Mouse (Mus musculus): Measurements from ENCODE around the gene Dido1.

Dido1 gene

DNA sequence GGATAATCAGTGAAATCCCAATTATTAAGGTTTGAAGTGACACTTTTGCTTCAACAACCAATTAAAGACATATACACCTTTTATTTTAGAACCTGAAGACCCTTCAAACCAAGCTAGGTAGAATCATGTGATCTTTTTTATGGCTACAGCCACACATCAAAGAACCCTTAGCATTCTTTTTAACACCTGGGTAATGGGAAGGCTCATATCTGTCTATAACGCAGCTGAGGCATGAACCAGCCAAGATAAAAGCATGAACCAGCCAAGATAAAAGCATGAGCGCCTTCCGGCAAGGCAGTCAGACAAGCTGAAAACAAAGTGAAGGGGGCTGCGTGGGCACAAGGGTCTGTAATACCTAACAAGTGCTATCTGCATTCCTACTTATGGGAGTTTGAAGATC is 25.8 kb downstream of the Dido1 start:
- no peak for DNase-seq (ENCODE audit: low spot score)

DNA sequence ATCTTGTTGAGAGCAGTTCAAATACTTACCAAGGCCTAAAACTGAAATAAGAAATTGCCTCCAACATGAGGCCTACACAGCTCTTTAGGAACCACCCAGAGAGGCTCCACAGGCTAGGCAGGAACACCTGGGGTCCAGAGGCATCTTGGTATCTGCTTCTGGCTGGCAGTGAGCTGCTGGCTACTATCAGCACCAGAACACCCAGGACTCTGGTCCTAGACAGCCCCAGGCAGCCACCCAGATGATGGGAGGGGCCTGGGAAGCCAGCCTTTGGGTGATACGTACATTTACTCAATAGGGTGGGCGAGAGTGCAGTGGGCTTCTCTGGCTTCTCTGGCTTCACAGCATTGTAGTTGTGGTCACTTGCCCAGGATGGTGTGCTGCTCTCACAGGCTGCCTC is 26.3 kb downstream of the Dido1 start:
- no peak for DNase-seq (ENCODE audit: low spot score)

DNA sequence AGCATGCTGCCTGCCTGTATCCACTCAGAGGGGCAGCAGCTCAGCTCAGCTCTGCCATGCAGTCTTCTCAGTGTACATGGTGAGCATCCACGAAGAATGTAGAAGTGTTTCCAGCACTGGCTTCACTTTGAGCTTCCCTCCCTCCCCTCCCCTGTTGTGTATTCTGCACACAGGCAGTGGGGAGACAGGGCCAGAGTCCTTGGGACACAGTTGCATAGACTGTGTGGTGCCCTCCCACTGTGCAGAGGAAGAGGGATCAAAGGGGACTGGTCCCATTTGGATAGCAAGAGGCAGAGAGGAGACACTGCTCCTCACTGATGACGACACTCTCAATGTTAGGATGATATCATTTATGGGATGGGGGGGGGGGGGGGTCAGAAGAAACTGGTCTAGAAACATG is 28.6 kb downstream of the Dido1 start:
- DNase-seq (ENCODE audit: low spot score): no peak

DNA sequence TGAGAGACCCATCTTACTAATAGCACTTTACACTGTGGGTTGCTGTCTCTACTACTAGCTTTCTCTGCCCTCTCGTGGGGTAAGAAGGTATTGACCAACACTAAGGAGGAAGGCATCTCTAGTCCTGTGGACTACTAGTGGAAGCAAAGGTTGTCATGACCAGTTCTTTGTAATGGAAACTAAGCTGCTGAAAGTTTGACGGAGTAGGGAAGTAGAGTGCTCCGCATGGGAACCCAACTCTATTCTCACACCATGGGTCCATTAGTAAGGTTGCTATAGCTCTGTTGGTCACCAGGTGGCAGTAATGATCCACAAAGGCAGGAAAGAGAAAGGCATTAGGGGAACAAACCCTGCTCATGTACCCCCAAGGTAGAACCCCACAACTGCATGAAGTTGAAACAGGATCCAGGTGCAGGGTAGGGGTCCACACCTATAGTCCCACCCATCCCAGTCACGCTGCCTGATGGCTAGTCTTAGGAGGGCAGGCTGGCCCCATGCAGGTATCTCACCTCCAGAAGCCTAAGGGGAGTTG is 31.1 kb downstream of the Dido1 start:
- no peak for DNase-seq (ENCODE audit: low spot score)

DNA sequence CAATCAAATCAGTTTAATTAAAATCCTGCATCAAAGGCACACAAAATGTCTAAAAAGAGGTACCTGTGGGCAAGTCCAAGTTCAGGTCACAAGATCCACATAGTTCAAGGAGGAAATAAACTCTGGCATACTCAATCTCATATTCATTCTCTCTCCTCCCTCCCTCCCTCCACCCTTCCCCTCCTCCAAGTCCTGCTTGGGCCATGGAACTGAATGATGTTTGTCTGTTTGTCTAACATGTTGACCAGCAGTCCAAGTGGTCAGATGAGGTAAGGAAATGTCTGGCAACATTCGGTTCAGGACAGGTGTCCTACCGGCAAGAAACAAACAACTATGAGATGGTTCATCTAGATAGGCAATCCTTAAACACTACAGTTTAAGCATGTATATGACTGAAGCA is 33.1 kb downstream of the Dido1 start:
- no peak for DNase-seq (ENCODE audit: low spot score)

DNA sequence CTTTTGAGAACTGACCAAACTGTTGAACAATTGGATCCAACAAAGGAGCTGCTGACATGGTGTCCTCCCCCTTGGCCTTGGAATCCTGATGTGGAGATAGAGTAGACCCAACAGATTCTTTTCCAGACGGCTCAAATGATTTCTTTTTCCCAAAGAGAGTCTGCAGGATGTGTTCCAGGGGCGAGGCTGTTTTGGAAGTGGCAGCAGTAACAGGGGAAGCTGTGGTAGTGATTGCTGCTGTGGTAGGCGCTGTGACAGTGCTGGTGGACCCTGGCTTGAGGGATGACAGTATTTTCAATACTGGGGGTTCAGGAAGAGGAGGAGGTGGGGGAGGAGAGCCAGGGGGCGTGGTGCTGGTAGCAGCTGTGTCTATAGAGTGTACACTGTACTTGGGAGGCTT is 47.8 kb downstream of the Dido1 start:
- no peak for DNase-seq (ENCODE audit: low spot score)

DNA sequence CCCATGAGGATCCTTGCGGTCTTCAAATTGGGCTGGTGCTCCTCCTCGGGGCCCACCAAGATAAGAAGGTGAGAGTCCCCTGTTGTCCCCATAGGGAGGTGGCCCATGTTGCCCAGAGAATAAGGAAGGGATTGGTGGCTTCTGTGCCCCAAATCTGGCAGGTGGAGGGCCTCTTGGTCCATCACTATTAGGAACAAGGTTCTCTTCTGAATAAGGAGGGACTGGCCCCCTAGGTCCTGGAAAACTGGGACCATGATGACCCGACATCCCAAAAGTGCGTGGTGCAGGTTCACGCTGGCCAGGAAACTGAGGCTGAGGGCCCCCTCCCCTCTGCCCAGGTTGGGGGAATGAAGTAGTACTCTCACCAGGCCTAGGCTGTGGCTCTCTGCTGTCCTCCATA is 49.3 kb downstream of the Dido1 start:
- no peak for DNase-seq (ENCODE audit: low spot score)

DNA sequence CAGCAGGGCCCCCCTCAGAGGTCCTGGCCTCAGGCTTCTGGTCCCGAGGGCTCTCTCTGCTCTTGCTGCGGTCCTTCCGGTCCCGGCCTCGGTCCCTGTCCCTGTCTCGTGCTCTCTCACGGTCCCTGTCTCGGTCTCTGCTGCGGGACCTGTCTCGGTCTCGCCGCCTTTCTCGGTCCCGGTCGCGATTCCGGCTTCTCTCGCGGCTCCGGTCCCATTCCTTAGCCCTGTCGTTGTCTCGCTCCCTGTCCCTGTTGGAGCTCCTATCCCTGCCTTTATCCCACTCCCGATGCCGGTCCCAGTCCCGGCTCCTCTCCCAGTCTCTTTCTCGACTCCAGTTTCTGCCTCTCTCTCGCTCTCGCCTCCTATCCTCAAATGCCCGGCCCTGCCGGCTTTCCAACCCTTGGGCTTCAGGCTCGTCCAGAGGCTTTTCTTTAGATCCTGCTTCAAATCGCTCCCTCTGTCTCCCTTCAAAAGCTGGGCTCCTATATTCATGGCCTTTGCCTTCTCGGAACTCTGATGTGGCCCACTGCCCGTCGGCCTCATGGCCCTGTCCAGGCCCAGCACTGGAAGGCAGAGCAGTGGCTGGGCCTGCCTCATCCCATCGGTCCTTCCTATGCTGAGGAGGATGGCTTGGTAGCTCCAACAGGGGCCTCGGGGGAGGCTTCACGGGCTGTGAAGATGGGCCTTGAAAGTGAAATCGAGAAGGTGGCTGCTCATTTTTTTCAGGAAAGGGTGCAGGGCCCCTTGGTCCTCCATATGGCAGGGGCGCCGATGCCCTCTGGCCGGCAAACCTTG is 50.2 kb downstream of the Dido1 start:
- DNase-seq (ENCODE audit: low spot score): no peak

DNA sequence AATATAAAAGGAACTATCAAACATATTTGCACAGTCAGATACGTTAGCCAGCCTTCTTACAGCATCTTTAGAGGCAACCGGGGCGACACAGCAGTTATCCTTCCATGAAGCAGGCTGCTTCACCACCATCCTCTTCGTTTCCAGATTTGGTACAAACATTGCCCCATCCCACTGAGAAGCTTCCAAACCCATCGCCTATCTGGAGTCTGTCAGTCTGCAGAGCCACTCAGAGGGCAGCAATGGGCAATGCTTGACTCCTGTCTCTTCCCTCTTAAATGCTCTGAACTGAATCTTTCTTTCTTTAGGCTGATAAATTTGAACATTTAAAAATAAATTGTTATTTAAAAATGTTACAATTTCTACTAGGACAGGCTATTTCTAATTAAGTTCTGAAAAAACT is 51.4 kb downstream of the Dido1 start:
- DNase-seq (ENCODE audit: low spot score): no peak

DNA sequence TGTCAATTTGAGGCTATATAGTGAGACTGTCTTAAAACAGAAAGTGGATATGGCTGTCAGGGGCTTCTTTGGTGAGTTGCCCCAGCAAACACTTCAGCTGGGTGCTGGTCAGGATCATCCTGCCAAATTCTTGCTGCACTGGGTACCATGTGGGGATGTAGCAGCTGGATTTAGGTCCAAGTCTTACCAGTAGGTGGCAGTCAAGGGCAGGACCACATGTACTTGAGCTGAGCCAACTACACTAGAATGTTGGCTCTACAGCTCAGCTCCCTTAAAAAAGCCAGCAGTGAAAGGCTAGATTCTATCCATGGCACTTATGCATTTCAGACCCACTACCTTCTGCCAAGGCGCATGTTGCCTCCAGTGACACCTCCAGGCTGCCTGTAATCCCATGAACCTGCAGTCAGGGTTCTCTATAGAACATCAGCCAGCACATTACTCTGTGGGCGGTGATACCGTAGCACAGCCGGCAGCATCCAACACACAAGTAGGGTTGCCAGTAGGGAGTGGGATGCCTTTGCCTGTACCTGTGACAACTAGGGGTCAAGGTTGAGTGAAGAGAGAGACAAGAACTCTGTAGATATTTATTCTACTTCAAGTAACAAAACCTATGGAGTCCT is 52.3 kb downstream of the Dido1 start:
- no peak for DNase-seq (ENCODE audit: low spot score)

DNA sequence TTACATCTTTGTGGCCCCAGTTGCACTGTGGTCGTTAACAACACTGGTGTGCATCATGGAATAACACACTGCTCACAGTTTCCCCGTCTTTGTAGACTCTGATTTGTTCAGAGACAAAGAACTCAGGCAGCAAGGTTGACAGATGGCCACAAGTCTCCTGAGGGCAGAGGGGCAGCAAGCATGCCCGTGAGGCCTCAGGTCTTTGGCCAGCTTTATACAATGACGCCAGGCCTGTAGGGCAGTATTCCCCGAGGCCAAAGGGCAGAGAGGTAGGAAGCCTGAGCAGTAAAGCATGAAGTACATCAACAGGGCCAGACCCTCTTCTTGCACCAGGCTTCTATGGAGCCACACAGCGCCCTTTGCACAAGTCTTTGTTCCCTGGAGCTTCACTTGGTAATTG is 54.6 kb downstream of the Dido1 start:
- no peak for DNase-seq (ENCODE audit: low spot score)

DNA sequence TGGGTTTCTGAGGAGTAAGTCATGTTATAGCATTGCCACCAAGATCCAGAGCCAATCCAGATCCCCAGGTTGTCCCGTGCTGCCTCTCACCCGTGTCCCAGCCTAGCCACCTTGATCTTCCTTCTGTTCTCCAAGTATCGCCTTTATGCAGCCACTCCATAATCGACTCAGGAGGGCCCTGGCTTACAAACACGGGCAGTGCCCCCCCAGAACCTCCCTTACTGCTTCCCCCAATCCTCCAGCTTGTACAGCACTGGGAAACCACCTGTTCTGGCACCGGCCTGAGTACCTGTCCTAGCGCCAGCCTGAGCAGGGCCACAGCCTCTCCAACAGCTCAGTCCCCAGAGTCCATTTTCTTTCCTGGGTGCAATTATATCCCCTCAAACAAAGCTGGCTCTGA is 55.1 kb downstream of the Dido1 start:
- DNase-seq (ENCODE audit: low spot score): no peak

DNA sequence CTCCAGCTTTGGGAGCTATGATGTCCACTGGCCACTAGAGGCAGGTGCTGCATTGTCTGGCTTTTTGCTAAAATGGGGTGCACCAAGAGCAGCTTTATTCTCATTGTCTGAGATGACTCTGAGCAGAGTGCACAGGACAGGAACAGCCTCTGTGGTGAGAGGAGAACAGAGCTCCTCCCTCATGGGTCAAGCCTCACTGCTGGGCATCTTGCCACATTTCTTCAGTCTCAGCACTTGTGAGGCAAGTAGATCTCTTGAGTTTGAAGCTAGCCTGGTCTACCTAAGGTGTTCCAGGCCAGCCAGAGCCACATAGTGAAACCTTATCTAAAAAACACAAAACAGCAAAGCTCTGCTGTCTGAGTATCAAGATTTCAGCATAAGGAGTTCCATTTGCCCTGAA is 63.0 kb downstream of the Dido1 start:
- no peak for DNase-seq (ENCODE audit: low spot score)

DNA sequence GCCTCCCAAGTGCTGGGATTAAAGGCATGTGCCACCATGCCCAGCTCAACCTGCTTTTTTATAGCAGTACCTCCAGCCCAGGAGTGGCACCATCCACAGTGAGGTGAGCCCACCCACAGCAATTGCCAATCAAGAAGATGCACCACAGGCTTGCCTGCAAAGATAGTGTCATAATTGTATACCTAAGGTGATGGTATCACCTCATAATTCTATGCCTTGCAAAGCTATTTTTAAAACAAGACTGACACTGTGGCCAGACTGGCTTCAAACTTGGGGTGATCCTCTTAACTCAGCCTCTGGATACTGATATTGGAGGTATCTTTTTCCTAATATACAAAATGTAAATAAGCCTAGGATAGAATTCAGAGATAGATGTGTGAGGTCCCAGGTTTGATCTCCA is 66.2 kb downstream of the Dido1 start:
- DNase-seq (ENCODE audit: low spot score): no peak

DNA sequence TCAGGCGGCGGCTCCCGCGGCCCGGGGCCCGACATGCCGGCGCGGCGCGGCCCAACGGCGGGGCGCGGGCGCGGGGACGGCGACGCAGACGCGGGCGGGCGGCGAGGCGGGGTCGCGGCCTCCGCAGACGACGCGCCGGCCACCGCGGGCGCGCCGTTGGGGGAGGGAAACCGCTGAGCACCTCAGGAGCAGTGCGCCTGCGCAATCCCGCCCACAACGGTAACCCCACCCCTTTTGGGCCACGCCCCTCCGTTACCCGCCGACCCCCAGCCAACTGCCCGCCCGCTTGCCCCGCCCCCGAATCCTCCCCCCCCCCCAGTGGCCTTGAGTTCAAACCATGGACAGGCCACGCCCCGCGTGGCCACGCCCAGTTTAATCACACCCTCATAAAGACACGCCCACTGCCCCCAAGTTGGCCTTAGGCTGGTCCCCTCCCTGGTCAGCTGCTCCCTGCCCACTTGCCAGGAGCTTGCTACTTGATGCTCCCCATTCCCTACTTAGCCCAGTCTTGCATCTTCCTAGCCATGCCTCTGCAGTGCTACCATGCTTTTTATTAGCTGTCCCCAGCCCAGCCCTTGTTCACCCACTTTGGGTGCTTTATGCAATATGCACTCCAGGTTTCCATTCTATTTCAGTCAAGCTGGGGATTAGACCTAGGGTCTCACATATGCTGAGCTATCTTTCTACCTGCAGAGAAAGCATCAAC is 67.1 kb downstream of the Dido1 start, which contains the start of gene Tcfl5:
TSS of gene Tcfl5 (minus strand) at position 154 of the 706 bp plus-strand sequence.
- DNase-seq (ENCODE audit: low spot score): no peak

DNA sequence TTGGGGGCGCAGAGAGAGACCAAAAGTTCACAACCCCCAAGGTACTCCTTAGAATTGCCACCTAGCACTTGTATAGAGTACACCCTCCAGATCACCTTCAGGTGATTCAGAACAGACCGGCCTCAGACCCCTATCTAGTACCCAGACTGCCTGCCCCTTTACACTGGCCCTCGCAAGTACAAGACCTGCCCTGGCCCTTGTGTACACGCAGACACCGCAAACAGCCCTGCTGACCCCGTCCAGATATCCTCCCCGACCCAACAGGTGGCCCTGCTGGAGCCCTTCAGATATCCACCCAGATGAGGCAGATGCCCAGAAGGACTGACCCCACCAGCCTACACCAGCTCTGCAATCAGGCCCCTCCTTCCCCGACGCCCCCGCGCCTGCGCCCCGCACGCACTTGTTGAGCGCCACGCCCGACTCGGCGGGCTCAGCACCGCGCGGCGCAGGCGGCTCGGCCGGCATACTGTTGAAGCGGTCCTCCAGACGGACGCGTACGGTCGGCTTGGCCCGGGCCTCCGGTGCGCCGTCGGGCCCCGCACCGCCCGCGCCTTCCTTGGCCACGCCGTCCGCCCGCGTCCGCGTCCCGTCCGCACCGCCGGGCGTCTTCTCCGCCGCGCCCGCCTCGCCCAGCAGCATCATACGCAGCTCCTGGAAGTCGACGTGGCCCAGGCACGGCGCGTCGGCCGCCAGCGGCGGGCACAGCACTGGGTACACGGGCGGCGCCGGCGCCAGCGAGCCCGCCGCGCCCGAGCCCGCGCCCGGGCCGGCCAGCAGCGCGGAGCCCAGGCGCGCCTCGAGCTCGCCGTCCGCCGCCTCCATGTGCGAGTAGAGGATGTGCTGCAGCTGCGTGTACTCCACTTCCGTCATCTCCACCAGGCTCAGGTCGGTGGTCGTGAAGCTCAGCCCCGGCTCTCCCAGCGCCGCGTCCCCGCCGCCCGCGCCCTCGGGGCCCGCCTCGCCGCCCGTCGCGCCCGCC is 67.9 kb downstream of the Dido1 start:
- no peak for DNase-seq (ENCODE audit: low spot score)

DNA sequence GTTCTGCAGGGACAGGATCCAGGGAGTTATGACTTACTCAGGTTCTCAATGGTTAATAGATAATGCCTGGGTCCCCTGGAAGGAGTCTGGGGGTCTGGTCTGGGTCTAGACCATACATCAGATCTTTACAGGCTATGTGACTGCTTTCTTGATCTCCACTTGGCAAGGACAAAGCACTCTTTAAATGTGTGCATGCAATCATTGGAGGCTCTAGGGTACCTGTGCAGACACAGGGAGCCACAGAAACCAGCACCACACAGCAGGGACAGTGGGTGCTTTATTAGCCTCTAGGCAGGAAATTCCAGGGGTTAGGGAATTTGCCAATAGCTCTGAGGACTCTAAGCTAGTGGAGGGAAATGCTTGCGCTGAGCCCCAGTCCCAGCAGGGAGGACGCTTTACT is 97.9 kb downstream of the Dido1 start:
- DNase-seq (ENCODE audit: low spot score): no peak

DNA sequence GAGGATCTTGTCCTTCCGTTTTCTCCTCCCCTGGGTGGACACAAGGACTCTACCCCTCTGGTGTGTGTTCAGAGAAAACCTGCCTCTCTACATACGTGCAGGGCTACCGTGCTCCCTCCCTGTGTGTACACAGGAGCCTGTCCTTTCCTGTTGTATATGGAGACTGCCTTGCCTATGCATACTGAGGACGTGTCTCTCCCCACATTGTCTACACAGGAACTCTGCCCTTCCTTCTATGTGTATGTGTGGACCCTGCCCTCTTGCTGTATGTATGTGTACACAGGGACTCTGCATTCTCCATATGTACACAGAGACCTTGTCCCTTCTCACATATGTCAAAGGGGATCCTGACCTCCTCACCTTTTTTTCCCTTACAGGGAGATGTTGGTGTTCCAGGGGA is 99.5 kb downstream of the Dido1 start:
- no peak for DNase-seq (ENCODE audit: low spot score)

Measured in urinary bladder, postnatal 10 days (tissue).